16 mouse cellular contexts compared by ENCODE assay signal in the genomic region with DNA sequence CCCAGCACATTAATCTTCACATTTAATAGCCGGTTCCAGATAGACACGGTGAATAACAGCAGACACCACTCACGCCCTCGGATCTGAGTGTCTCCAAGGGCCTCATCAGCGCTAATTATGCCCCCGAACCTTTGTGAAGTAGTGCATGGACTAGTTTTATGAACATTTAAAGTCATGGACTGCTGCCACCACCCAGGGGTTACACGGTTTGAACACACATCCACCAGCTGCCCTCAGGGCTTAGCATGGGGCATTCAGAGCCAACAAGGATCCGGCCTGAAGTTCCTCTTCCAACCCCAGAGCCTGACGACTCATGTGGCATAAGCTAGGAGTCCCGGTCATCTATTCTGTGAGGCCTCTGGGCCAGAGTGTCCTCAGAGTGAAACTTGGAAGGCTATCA. TPM values are rescaled to one million over a fixed set of nuclear protein-coding genes. Genes with fewer than 3 reads are reported as not detected.
"Had no signal": no experiment of that assay in that cellular context is flagged by ENCODE, and none has a peak within 500 bp of the region (broad histone marks: within the 10 kb centered on the region; RNA-seq: fewer than 3 reads in every experiment).

No protein-coding gene starts in this region.

- H3K9me3 ChIP-seq: lung, embryonic 15.5 days; megakaryocyte, embryonic 14.5 days; midbrain, embryonic 15.5 days; neural tube, embryonic 12.5 days; stomach, embryonic 15.5 days had no signal

- ATAC-seq: liver, postnatal 0 days; midbrain, embryonic 13.5 days; midbrain, embryonic 15.5 days had no signal

- H3K4me2 ChIP-seq: lung, embryonic 15.5 days; midbrain, embryonic 11.5 days; midbrain, embryonic 13.5 days; midbrain, embryonic 15.5 days; neural tube, embryonic 12.5 days; stomach, embryonic 15.5 days had no signal

- H3K9ac ChIP-seq: liver, postnatal 0 days; lung, embryonic 15.5 days; midbrain, embryonic 13.5 days; midbrain, embryonic 15.5 days; neural tube, embryonic 12.5 days; stomach, embryonic 15.5 days had no signal

- H3K4me3 ChIP-seq: lung, embryonic 15.5 days; megakaryocyte, embryonic 14.5 days; midbrain, embryonic 13.5 days; midbrain, embryonic 15.5 days; neural tube, embryonic 12.5 days; stomach, embryonic 15.5 days had no signal

- H3K27me3 ChIP-seq: lung, embryonic 15.5 days; megakaryocyte, embryonic 14.5 days; midbrain, embryonic 13.5 days; midbrain, embryonic 15.5 days; neural tube, embryonic 12.5 days; stomach, embryonic 15.5 days had no signal

- H3K27ac ChIP-seq: lung, embryonic 15.5 days; macrophage; midbrain, embryonic 13.5 days; midbrain, embryonic 15.5 days; neural tube, embryonic 12.5 days; stomach, embryonic 15.5 days had no signal

- H3K4me1 ChIP-seq: lung, embryonic 15.5 days; midbrain, embryonic 13.5 days; midbrain, embryonic 15.5 days; neural tube, embryonic 12.5 days had no signal

- H3K36me3 ChIP-seq: stomach, embryonic 15.5 days had no signal

- DNase-seq: liver, postnatal 0 days; lung, adult 2 months; lung, postnatal 14 days; lung, postnatal 36 days; right cerebral cortex, postnatal 14 days; thymus, adult 2 months; thymus, postnatal 25 days; thymus, postnatal 4 days had no signal

RNA-seq across cellular contexts. Expression of gene Stpg1, which starts 9.5 kb away (rescaled TPM):
- polyA plus RNA-seq: liver, postnatal 0 days had no signal
